30 mouse cellular contexts compared by ENCODE assay signal in the genomic region with DNA sequence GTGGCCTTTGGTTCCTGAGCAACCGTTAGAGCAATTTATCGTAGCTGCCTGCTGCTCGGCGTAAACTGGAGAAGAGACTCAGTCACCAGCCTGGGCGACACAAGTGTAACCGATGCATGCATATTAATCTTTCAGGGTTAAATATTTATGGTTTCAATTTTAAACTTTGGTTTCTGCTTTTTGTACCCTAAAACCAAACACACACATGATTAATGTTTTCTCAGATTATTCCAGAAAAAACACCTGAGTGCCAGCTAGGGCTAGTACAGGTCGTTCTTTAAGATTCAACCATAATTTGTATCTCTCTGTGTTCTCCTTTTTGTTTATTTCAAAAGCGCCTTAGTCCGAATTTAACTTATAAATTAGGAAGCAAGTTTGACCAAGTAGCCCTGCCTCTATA.
"Had no signal": no experiment of that assay in that cellular context is flagged by ENCODE, and none has a peak within 500 bp of the region (broad histone marks: within the 10 kb centered on the region; RNA-seq: fewer than 3 reads in every experiment).

No protein-coding gene starts in this region.

- H3K36me3 ChIP-seq: heart, embryonic 10.5 days; heart, embryonic 12.5 days; heart, embryonic 13.5 days; heart, embryonic 15.5 days; hindbrain, embryonic 10.5 days; hindbrain, embryonic 12.5 days; hindbrain, embryonic 13.5 days; hindbrain, embryonic 15.5 days; intestine, embryonic 15.5 days; kidney, embryonic 15.5 days had no signal

- H3K4me1 ChIP-seq: heart, embryonic 10.5 days; heart, embryonic 12.5 days; heart, embryonic 13.5 days; heart, embryonic 15.5 days; hindbrain, embryonic 12.5 days; hindbrain, embryonic 13.5 days; hindbrain, embryonic 15.5 days; intestine, embryonic 15.5 days; kidney, embryonic 15.5 days had no signal

- H3K4me3 ChIP-seq: heart, embryonic 10.5 days; heart, embryonic 12.5 days; heart, embryonic 13.5 days; heart, embryonic 15.5 days; hindbrain, embryonic 10.5 days; hindbrain, embryonic 12.5 days; hindbrain, embryonic 13.5 days; hindbrain, embryonic 15.5 days; intestine, embryonic 15.5 days; kidney, embryonic 15.5 days; layer of hippocampus, adult 2 months; left cerebral cortex, adult 2 months had no signal

- DNase-seq: heart, postnatal 10 days; heart, postnatal 14 days; heart, postnatal 36 days; heart, postnatal 4 days; kidney, adult 11 months; kidney, adult 8-10 months; kidney, postnatal 10 days; kidney, postnatal 14 days; kidney, postnatal 4 days; layer of hippocampus, adult 9-11 months; layer of hippocampus, postnatal 36 days had no signal

- H3K27ac ChIP-seq: heart, embryonic 10.5 days; heart, embryonic 13.5 days; heart, embryonic 15.5 days; hindbrain, embryonic 10.5 days; hindbrain, embryonic 12.5 days; hindbrain, embryonic 13.5 days; hindbrain, embryonic 14.5 days; hindbrain, embryonic 15.5 days; hindbrain, postnatal 0 days; intestine, embryonic 15.5 days; kidney, embryonic 15.5 days; kidney, postnatal 0 days; layer of hippocampus, adult 2 months; left cerebral cortex, adult 2 months had no signal

- H3K9ac ChIP-seq: heart, embryonic 12.5 days; heart, embryonic 13.5 days; heart, embryonic 15.5 days; hindbrain, embryonic 12.5 days; hindbrain, embryonic 13.5 days; hindbrain, embryonic 14.5 days; hindbrain, embryonic 15.5 days; intestine, embryonic 15.5 days; kidney, embryonic 15.5 days had no signal

- H3K9me3 ChIP-seq: heart, embryonic 10.5 days; heart, embryonic 13.5 days; heart, embryonic 15.5 days; hindbrain, embryonic 10.5 days; hindbrain, embryonic 12.5 days; hindbrain, embryonic 13.5 days; hindbrain, embryonic 15.5 days; intestine, embryonic 15.5 days; kidney, embryonic 15.5 days had no signal

- ATAC-seq: hindbrain, embryonic 16.5 days; hindbrain, postnatal 0 days; inflammation-experienced regulatory T-cells, adult 6 months; intestine, embryonic 15.5 days; intestine, postnatal 0 days had no signal

- H3K27me3 ChIP-seq: hindbrain, embryonic 12.5 days; hindbrain, embryonic 13.5 days; hindbrain, embryonic 15.5 days; intestine, embryonic 15.5 days; kidney, embryonic 15.5 days had no signal

- H3K4me2 ChIP-seq: heart, embryonic 11.5 days; heart, embryonic 12.5 days; heart, embryonic 13.5 days; heart, embryonic 15.5 days; hindbrain, embryonic 12.5 days; hindbrain, embryonic 13.5 days; hindbrain, embryonic 14.5 days; hindbrain, embryonic 15.5 days; intestine, embryonic 15.5 days; kidney, embryonic 15.5 days had no signal
